Mouse (Mus musculus) granulocyte monocyte progenitor cell, adult 5-6 weeks (primary cell): Measurements from ENCODE around the gene Cers1. TPM values are rescaled to one million over a fixed set of nuclear protein-coding genes. Genes with fewer than 3 reads are reported as not detected.

Source experiments
- ATAC-seq: replicated peaks from 2 replicates; pipeline ENCODE4 v1.8.0; 2016; ENCODE audit warnings: mild to moderate bottlenecking, moderate TSS enrichment, inconsistent platforms; ENCODE audit not compliant: poor library complexity, severe bottlenecking
- total RNA-seq, 2 experiments: library from RNA; stranded (forward) in 1 of 2; stranded (reverse) in 1 of 2; fragments of 200-712, 200-1000 nt in 1 of 2; fragments of >200 nt in 1 of 2; fragmentation: Nextera tagmentation in 1 of 2; gene quantifications; 2 replicates each; pipeline ENCODE4 v1.2.3; 2014 to 2017

Gene Cers1
- total RNA-seq, 2 experiments from 2014 or later = not detected

- peak; percentile 66 for ATAC-seq
Observed at GRCm38 (mm10) chr8:70309311-70309710, 6.3 kb upstream of the Cers1 start.

DNA sequence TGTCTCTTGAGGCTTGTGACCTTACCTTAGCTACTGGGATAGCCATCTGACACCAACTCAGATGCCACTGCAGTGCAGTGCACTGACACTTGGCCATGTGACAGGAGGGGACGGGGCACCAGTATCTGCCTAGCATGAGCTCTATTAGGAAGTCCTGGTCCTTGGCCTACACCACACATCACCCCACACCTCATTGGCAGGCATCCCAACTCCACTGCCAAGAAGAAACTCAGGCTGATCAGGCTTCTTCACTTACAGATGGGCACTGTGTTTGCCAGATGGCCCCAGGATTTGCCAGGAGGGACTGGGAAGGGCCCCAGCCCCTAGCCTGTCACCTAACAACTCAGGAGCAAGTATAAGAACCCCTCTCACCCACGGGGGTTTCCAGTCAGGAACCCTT, 2.2 kb upstream of the Cers1 start:
- no peak for ATAC-seq

DNA sequence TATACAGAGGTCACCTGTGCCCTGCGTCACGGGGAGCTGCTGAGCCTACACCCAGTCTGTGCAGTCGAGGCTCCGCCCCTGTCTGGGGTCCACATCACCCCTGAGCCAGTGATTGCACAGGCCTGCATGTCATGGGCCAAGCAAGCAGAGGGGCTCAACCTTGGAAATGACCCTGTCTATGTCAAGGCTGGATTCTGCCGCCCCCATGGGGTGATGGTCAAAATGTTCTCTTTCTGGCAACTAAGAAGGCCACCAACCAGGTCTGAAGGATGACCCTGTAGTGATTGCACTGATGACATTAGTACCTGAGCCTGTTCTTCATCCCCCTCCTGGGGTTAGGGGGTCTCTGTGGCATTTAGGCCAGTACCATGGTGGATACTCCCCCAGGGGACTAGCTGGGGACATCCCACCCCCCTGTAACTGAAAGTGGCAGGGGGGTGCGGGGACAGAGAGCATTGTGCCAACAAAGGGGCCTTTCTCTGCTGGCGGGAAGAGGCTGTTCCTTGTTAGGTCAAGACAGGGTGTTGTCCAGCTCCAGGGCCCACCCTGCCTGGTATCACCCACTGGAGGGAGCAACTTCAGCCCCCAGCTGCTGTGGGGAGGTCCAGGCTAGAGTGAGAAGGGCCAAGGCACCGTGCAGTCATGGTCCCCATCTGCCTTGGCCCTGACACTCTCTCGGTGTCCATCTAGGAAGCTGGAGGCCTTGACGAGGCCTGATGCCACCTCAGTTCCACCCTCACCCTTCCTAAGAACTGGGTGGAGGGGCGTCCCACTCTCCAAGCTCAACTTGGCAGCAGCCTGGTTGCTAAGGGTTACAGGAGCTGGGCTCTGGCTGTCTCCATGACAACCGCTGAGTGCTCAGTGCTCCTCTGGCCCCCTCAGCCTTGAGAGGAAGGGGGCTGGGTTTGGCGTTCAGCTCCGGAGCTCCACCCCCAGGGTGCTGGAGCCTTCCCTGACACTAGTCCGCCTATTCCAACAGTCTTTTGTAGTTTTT, 1.2 kb downstream of the Cers1 start:
- peak; percentile 14; the same call in 1 of the 2 replicates for ATAC-seq

- ATAC-seq = no peak
Observed at GRCm38 (mm10) chr8:70317872-70318271, 2.3 kb downstream of the Cers1 start.

GRCm38 (mm10) chr8:70323716-70324115, 8.1 kb downstream of the Cers1 start:
- no peak for ATAC-seq

GRCm38 (mm10) chr8:70327512-70327911, 11.9 kb downstream of the Cers1 start:
- ATAC-seq = no peak

- ATAC-seq = no peak; the same call in 1 of the 2 replicates
Observed at GRCm38 (mm10) chr8:70329124-70329834, 13.7 kb downstream of the Cers1 start, which contains the start of gene Gdf1. Gene Gdf1 (plus strand): TSS chr8:70329817.

DNA sequence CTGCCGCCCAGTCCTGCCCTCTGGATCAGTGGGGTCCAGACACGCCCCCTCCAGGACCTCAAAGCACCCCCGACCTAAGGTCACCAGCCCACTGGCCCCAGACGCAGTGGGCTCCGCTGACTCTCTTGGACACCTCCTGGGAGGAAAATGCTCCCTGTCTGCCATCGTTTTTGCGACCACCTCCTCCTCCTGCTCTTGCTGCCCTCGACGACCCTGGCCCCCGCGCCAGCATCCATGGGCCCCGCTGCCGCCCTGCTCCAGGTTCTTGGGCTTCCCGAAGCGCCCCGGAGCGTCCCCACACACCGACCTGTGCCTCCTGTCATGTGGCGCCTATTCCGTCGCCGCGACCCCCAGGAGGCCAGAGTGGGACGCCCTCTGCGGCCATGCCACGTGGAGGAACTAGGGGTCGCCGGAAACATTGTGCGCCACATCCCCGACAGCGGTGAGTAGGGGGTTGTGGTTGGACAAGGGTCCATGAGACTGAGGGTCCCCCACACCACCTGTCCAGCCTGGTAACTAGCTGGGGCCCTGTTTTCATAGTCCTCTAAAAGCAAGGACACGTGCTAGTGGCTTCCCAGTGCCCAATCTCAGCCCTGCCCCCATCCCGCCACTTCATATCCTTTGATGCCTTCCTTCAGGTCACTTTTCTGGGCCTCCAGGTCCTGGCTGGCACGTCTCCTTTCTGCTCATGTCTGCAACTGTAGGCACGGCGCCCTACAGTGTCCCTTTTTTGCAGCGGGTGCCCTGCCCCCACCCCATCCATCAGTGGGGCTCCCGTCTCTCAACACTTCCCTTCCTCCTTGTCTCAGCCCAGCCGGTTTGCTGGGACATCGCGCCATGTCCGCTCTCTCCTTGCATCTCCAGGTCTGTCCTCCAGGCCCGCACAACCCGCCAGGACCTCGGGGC, 14.5 kb downstream of the Cers1 start:
- peak; percentile 12; the same call in 1 of the 2 replicates for ATAC-seq

DNA sequence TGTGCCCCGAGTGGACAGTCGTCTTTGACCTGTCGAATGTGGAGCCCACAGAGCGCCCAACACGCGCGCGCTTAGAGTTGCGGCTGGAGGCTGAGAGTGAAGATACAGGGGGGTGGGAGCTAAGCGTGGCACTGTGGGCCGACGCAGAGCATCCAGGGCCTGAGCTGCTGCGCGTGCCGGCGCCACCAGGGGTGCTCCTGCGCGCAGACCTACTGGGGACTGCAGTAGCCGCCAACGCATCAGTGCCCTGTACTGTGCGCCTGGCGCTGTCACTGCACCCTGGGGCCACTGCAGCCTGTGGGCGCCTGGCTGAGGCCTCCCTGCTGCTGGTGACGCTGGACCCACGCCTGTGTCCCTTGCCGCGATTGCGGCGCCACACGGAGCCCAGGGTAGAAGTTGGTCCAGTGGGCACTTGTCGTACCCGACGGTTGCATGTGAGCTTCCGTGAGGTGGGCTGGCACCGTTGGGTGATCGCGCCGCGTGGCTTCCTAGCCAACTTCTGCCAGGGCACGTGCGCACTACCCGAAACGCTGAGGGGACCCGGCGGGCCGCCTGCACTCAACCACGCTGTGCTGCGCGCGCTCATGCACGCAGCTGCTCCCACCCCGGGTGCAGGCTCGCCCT, 15.3 kb downstream of the Cers1 start:
- peak; percentile 46 for ATAC-seq

DNA sequence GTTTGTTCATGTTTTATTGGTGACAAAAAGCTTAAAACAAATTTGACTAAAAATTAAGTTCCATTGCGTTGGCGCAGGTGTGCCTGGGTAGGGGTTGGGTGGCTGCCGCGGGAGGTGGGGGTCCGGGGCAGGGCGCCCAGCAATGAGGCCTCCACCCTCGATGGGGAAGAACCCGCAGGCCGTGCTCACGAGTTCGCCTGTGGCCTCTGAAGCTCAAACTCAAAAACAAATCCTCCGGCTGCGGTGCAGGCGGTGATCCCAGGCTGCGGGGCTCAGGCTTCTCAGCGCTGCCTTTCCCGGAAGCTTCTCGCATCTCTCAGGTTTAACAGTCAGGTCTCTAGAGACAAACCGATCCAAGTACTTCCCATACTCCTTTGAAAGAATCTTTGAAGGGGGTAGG, 16.0 kb downstream of the Cers1 start:
- ATAC-seq = no peak

DNA sequence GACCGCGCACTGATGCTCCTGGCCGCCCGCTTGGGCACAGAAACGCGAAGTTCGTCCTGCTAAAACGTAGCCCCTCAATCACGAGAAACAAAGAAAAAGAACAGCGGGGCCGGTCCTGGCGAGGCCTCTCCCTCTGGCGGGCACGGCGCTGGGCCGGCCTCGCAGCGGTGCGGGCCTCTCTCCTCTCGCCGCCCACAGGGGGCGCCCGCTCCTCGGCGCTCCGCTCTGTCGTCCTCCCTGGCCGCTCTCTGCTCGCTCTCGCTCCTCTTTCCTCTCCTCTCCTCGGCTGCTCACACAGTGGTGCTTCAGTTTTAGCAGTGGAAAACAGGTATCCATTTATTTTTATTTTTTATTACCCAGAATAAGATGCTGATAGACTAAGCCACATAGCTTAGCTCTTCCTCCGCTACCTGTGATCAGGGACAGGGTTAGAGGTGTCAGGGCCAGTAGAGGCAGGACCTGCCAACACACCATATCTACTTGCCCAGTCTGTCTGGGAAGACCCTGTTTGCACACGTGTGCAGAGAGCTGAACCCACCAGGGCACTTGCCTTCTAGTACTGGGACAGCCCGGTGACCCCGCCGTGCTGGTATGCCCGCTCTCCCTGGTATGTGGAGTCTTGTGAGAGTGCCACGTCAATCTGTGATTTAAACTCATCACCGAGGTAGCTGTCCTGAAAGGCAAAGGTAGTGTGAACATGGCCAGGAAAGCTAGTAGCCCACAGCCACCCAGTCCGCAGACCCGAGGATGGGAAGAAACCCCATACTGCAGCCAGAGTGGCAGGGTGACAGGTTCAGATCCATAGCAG, 16.7 kb downstream of the Cers1 start:
- ATAC-seq = no peak

DNA sequence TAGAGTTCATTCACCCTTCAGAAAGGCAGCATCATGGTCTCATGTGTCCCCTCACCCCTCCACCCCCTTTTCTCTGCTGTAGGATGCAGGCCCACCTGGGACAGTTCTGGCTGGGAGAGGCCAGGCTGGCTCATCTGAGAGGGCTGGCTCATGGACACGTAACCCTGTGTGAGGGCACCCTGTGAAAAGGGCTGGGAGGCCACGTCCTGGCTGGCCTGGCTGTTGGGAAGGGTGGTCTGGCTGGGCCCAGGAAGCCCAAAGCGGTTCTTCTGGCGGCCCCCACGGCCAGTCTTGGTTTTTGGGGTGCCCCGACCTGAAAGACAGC, 17.3 kb downstream of the Cers1 start:
- ATAC-seq = no peak

- ATAC-seq = no peak
Observed at GRCm38 (mm10) chr8:70338931-70339330, 23.4 kb downstream of the Cers1 start.

GRCm38 (mm10) chr8:70340659-70341058, 25.1 kb downstream of the Cers1 start:
- no peak for ATAC-seq

DNA sequence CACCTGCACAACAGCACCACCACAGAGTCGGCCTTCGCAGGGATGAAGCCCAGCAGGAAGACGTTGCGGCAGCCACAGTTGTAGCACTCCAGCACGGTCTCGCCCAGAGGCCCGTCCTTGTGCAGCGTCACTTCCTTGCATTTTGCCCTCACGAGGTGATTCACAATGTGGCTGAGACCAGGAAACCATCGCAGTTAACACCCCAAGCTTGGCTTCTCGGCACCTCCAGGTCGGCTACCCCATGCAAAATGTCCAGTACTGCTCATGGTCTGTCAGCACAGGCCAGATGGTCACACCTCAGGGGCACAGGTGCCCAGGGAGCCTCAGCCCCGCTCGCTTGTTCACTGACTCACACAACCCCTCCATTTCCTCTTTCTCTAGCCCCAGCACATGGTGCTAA, 26.4 kb downstream of the Cers1 start:
- peak; percentile 25; the same call in 1 of the 2 replicates for ATAC-seq

- ATAC-seq = no peak
Observed at GRCm38 (mm10) chr8:70343076-70343475, 27.5 kb downstream of the Cers1 start.

- peak; percentile 36; the same call in 1 of the 2 replicates for ATAC-seq
Observed at GRCm38 (mm10) chr8:70343696-70344095, 28.1 kb downstream of the Cers1 start.

GRCm38 (mm10) chr8:70344279-70344678, 28.7 kb downstream of the Cers1 start:
- no peak for ATAC-seq

DNA sequence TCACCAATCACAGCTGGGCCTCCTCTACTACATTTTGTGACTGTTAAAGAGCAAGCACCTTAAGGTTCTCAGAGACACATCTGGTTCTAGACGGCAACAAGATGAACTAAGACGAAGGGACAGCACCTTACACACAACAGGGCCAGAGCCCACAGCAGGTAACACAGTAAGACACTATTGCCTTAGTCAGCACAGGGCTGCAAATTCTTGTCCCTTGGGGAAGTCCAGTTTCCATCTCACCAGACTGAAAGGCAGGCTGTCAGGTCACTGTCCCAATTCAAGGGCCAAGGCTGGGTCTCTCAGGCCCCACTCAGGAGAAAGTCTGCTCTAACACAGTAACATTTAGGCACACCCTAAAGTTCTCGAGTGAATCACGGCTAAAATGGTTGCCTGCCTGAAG, 31.9 kb downstream of the Cers1 start:
- ATAC-seq = no peak
